Mouse (Mus musculus) B cell, adult 67 days (primary cell): ENCODE measurements around the gene Lrpap1. TPM values are rescaled to one million over a fixed set of nuclear protein-coding genes. Genes with fewer than 3 reads are reported as not detected.

Source experiments
- total RNA-seq, 2 experiments: library from RNA; stranded (reverse); gene quantifications; 4 replicates each; pipeline ENCODE4 v1.2.4; 2023

The Lrpap1 gene
- total RNA-seq, result 10 to 100 TPM; 40.1 to 49.4 TPM

DNA sequence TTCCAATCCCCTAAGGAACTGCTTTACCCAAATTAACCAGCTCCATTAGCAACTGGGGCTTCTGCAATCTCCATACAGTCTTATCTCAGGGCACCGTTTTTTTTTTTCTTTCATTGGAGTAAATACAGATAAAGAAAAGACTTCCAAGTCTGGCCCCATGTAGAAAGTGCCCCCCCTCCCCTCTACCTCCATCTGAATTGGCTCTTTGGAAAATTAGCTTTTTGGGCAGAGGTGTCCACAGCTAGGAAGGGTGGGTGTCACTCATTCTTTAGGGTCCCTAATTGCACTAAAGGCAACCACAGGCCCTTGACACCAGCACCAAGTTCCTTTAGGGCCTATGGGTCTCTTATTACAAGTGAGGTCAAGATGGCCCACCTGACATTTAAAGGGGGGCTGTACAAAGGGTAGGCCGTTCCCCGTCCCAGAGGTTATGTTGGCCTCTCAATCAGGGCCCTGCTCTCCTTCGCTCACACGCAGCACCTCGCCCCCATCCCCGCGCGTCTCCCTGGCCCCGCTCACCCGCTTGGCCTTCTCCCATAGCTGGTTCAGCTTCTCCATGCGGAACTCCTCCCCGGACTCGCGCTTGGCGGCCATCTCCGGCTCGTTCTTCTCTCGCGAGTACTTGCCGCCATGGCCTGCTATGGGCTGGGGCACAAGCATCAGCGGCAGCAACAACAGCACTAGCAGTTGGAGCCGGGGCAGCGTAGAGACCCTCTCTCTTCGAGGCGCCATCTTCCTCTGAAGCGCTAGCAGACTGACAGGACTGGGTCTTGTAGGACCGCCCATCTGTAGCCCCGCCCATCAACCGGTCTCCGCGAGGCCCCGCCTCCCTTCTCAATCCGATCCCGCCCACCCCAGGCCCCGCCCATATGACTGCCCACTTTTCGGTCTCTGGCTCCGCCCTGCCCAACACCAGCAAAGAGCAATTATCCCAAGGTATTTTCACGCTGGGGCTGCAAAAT, at the start of gene Lrpap1:
Gene Lrpap1, minus strand, starts transcription at position 807 of the 962 bp plus-strand sequence.

DNA sequence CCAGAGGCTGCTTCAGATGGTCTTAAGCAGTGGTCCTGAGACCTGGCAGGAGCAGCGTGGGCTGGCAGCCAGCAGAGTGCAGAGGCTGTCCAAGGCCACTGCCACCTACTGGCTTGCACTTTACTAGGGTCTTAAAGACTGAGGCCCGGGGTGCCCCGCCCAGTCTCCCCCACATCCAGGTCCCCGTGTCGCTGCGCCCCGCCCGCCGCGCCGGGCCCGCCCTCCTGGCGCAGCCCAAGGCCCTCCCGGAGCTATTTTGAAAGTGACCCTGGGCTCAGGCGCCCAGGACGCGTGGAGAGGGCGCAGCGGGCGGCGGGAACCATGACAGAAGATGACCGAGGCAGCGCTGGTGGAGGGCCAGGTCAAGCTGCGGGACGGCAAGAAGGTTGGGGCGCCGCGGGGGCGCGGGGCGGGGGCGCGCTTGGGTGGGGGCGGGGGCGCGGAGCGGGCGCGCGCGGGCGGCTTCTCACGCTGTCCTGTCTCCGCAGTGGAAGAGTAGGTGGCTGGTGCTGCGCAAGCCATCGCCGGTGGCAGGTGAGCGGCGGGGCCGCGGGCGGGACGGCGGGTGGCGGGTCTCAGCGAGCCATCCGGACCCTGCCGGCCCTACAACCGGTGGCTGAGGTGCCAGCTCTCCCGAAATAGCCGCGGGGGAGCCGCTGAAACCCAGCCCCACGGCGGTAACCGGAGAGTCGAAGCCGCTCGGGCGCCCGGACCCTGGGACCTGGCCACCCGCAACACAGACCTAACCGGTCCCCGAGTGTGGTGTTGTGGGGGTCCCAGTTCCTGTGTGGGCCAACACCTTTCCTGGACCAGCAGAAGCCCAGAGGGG, 48.7 kb downstream of the Lrpap1 start, which contains the start of gene Dok7:
Gene Dok7, plus strand, starts transcription at position 163 of the 829 bp plus-strand sequence.

Other genes with a start within 250 kb of the Lrpap1 start
- 1 to 10 TPM; 3.2 to 3.3 TPM for gene Msantd1, start 197.8 kb downstream of the Lrpap1 start, total RNA-seq
- 1 to 10 TPM; 4.1 to 7.1 TPM for gene Rgs12, start 156.3 kb downstream of the Lrpap1 start, total RNA-seq
- gene Hgfac, start 64.3 kb downstream of the Lrpap1 start, total RNA-seq, result 1 to 10 TPM in 1 of 2 experiments, not detected in 1; 1.1 TPM
- gene Dok7, start 49.0 kb downstream of the Lrpap1 start, total RNA-seq, result not detected
- gene Adra2c, start 172.6 kb upstream of the Lrpap1 start, total RNA-seq, result not detected